Mouse (Mus musculus): ENCODE data around the gene Trhr2.
A peak's percentile ranks its signal among the peaks of the same experiment; 100 is the strongest.

Gene Trhr2

DNA sequence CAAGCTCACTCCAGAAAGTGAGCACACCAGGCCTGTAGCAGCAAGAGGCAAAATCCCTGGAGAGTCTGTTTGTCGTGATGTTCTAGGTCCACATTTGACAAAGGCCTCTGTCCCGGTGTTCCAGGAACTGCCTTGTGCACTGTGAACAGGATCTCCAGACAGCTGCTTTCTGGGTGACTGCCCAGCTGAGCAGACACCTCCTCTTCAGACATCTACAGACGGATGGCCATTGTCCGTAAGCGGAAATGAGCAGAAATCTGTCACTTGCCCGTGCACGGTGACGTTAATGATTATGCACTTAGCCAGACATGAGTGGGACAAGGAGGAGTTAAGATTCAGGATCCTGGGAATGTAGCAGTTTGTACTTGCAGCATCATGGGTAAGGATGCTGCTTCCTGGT is 6.4 kb downstream of the Trhr2 start:
- DNase-seq, result no peak

GRCm38 (mm10) chr8:122350309-122351089 is 10.0 kb downstream of the Trhr2 start:
- no peak for DNase-seq

DNA sequence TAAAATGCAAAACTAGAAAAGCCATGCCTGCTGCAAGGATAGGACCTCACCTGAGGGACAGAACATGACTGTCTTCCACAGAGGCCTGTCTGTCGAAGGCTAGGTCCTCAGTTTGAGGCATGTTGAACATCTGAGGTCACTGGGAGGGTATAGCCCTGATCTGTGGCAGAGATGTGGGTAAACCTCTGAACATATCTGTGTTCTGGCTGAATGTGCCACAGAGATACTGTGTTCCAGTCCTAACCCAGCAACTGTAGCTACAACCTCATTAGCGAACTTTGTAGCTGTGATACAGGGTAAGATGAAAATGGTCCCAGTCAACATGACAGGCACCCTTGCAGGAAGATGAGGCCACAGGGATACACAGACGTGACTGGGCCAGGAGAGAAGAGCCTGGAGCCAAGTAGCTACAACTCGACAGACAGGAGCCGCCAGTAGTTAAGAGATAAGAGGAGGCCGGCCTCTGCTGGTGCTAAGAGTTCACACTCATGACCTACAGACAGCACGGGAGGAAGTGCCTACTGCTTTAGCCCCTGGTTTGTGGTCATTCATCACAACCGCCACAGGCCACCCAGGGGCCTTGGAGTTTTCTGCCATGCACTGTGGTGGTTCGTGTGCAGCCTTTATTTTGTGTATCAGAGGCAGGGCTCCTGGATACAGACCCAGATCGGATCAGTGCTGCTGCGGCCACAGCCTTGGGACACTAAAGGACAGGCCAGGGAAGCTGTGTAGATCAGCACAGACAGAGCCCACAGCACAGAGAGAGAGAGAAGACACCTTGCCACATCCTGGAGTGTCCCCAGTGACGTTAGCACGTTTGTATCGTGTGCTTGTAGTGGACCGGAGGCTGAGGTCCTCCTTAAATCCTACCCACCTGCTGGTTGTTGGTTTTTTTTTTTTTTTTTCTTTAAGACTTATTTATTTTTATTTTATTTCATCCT is 10.9 kb downstream of the Trhr2 start:
- no peak for DNase-seq

GRCm38 (mm10) chr8:122347811-122348552 is 12.6 kb downstream of the Trhr2 start:
- no peak for DNase-seq

DNA sequence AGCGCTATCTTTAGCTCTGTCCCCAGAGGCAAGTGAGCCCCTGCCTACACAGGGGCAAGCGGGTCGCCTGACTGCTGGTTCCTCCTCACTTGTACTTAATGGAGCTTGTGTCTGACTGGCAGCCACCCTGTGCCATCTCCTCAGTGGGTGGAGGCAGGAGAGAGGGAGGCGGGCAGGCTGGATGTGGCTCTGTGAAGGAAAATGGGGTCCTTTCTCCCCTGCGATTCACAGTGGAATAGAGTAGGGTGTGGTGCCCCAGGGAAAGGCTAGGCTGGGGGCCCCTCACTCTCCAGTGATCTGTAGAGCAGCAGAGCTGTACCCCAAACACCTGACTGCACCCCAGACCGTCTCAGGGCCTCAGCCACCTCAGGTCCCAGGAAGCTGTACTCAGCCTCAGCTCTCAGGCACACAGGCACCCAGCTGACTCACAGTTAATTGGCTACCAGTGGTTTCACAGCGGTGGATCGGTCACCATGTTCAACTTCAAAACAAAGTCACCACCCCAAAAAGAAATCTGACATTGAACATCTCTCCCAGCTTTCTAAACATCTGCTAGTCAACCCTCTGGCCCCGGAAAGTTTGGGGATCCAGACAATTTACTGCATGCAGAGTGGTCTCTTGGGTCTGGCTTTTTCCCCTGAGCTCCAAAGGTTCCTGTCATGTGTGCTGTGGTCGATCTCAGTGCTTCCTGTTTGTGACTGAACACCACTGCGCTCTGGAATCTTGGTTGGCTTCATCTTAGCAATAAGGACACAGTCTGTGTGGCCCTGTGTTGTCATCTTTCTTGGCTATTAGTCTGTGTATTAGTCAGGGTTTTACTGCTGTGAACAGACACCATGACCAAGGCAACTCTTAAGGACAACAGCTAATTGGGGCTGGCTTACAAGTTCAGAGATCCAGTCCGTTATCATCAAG is 15.1 kb downstream of the Trhr2 start:
- DNase-seq, result no peak

DNA sequence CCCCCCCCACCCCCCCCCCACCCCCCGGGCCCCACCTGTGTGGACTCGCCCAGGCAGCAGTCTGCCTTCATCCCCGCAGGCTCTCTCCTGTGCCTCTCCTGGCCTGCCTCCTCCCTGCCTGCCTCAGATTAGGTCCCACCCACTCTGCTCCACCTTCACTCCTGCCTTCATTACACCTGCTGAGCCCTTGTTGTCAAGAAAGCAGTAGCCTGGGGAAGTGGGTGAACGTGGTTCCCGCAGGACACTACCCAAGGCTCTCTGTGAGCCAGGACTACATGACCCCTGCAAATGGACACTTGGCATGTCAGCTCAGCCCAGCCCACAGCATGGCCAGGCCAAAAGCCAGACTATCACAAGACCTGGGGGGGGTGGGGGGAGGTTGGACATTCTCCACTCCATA is 16.3 kb downstream of the Trhr2 start:
- no peak for DNase-seq

- DNase-seq, result peak; percentile 63
Measured at GRCm38 (mm10) chr8:122343758-122344157, 16.8 kb downstream of the Trhr2 start.

- DNase-seq, result no peak
Measured at GRCm38 (mm10) chr8:122343341-122343740, 17.2 kb downstream of the Trhr2 start.

DNA sequence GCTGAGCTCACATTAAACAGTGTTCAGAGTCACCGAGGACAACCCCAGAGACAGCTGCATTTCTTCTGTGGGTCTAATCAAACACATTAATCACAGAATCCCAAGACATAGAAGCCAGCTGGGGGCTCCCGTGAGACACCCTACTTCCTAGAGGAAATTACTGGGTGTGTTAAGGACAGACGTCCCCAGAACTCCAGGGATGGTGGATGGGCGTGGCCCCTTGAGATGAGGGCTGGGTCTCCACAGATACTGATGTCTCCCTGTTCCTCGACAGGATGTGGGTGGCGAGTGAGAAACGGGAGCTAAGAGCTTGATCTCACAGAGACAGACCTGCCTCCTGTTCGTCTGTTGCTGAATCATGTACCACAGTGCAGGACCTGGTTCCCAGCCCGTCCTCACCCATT is 17.7 kb downstream of the Trhr2 start:
- peak; percentile 42 for DNase-seq

GRCm38 (mm10) chr8:122342362-122342761 is 18.2 kb downstream of the Trhr2 start:
- DNase-seq, result no peak

DNA sequence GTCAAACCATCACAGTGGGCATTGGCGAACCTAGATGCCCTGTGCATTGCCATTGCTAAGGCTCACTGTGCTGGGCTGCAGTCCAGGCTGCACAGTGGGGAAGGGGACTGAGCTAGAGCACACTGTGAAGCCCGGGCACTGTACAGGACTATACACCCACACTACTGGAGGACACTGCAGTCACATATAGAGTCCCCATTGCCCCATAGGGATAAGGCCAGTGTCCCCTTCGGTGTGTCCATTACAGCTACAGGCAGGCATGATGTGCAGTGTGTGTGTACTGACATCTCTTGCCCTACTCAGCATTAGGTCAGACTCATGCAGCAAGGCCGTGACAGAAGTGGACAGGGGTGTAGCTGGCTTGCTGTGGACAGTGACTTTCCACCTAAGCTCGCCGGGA is 18.8 kb downstream of the Trhr2 start:
- DNase-seq, result no peak

- DNase-seq, result no peak
Measured at GRCm38 (mm10) chr8:122340761-122341160, 19.8 kb downstream of the Trhr2 start.

- no peak for DNase-seq
Measured at GRCm38 (mm10) chr8:122338852-122339251, 21.7 kb downstream of the Trhr2 start.

DNA sequence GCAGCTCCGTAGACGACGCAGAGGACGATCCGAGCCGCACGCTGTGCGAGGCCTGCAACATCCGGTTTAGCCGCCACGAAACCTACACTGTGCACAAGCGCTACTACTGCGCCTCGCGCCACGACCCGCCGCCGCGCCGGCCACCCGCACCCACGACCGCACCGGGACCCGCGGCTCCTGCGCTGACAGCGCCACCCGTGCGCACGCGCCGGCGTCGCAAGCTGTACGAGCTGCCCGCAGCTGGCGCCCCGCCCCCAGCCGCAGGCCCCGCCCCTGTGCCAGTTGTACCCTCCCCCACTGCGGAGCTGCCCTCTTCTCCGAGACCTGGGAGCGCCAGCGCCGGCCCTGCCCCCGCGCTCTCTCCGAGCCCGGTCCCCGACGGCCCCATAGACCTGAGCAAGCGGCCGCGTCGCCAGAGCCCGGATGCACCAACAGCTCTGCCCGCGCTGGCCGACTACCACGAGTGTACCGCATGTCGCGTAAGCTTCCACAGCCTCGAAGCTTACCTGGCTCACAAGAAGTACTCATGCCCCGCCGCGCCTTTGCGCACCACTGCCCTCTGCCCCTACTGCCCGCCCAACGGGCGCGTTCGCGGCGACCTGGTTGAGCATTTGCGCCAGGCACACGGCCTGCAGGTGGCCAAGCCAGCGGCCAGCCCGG is 24.2 kb downstream of the Trhr2 start:
- no peak for DNase-seq

DNA sequence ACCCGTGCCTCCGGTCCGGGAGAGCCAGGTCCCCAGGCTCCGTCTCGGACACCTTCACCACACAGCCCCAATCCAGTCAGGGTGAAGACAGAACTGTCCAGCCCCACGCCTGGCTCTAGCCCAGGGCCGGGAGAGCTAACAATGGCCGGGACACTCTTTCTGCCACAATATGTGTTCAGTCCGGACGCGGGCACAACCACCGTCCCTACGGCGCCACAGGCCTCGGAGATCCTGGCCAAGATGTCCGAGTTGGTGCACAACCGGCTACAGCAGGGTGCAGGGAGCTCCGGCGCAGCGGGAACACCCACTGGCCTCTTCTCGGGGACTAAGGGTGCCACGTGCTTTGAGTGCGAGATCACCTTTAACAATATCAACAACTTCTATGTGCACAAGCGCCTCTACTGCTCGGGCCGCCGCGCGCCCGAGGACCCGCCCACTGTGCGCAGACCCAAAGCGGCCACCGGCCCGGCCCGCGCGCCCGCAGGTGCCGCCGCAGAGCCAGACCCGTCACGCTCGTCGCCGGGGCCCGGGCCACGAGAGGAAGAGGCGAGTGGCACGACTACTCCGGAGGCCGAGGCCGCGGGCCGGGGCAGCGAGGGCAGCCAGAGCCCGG is 24.8 kb downstream of the Trhr2 start:
- DNase-seq, result no peak

DNA sequence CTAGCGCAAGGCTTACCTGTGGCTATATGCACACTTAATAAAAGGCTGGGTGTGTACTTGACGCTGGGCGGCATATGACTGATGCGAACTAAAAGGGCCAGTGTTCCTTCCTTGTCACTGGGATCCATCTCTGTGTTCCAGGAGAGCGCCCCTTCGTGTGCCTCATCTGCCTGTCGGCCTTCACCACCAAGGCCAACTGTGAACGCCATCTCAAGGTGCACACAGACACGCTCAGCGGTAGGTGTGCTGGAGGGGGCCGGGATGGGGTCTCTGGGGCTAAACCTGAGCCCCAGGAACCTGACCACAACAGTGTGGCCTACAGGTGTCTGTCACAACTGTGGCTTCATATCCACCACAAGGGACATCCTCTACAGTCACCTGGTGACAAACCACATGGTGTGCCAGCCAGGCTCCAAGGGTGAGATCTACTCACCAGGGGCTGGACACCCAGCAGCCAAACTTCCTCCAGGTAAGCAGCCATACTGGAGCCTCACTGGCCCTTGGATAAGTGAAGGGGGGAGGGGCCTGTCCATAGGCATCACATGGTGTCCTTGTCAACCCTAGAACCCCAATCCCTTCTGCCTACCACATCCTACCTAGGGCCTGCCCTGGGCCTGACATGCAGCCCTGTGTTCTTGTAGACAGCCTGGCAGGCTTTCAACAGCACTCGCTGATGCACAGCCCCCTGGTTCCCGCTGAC is 25.6 kb downstream of the Trhr2 start:
- no peak for DNase-seq

GRCm38 (mm10) chr8:122333531-122333930 is 27.0 kb downstream of the Trhr2 start:
- no peak for DNase-seq

- peak; percentile 87 for DNase-seq
Measured at GRCm38 (mm10) chr8:122332753-122333506, 27.6 kb downstream of the Trhr2 start.

GRCm38 (mm10) chr8:122331134-122331523 is 29.4 kb downstream of the Trhr2 start:
- no peak for DNase-seq

All from thymus, postnatal 25 days (tissue).